Mouse (Mus musculus) megakaryocyte-erythroid progenitor cell, adult 5 weeks (primary cell): ENCODE results near the gene 1700080O16Rik. TPM values are rescaled to one million over a fixed set of nuclear protein-coding genes. Genes with fewer than 3 reads are reported as not detected.

Experiments used
- polyA plus RNA-seq: library from polyadenylated mRNA; stranded (reverse); fragments of >175 nt; gene quantifications from 2 replicates; pipeline ENCODE4 v1.2.3, GENCODE M21; 2012

The 1700080O16Rik gene
- polyA plus RNA-seq = not detected in 2 replicates

DNA sequence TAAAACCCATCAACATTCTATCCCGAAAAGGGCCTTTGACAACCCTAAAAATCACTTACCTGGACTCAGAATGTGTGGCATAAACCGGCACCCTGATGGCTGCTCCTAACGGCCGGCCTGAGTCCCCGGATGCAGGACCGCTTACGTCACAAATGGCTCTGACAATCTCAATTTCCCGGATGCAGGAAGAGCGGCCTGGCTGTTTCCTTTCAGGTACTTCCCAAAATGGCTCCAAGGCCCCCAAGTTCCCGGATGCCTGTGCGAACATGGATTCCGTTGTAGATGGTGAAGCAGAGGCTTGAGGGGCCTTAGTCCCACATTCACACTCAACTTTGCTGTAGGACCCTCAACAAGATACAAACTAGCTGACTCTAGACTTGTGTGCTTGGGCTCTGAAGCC is at the start of gene 1700080O16Rik:
TSS of gene 1700080O16Rik (minus strand) at position 101 of the 400 bp plus-strand sequence.

Other genes starting within 250 kb of the 1700080O16Rik start
- gene Usp26, start 171.5 kb downstream of the 1700080O16Rik start, polyA plus RNA-seq = not detected in 2 replicates
- 2.9 and 3.0 TPM in 2 replicates for gene Gpc4, start 192.5 kb upstream of the 1700080O16Rik start, polyA plus RNA-seq